Mouse (Mus musculus) C2C12 (cell line): ENCODE data around the gene Ppp2r5d.

Experiments
- CTCF ChIP-seq: IDR thresholded peaks from one replicate; pipeline ENCODE4 v1.5.1; 2011; ENCODE audit not compliant: control insufficient read depth, insufficient read depth, insufficient read length
- MAX ChIP-seq: IDR thresholded peaks from one replicate; pipeline ENCODE4 v1.6.1; 2011; ENCODE audit warnings: mild to moderate bottlenecking, control low read depth
- USF1 ChIP-seq: IDR thresholded peaks from one replicate; pipeline ENCODE4 v1.6.1; 2011; ENCODE audit warnings: low read depth, mild to moderate bottlenecking, control low read depth, moderate library complexity

GRCm38 (mm10) chr17:46699912-46700311 lies 5.0 kb downstream of the Ppp2r5d start:
- no peak for TF ChIP-seq MAX
- TF ChIP-seq USF1, result no peak
- no peak for TF ChIP-seq CTCF
